Mouse (Mus musculus): ENCODE results near the gene Gm9508. TPM values are rescaled to one million over a fixed set of nuclear protein-coding genes. Genes with fewer than 3 reads are reported as not detected.
A peak's percentile ranks its signal among the peaks of the same experiment; 100 is the strongest.
"Not testable (repeated sequence)": the region's sequence is repeated elsewhere in the genome, so short reads cannot be mapped to it uniquely, and the experiment has no call there.

Gene Gm9508
- polyA plus RNA-seq, 1 experiment from 2014 or later: not detected

DNA sequence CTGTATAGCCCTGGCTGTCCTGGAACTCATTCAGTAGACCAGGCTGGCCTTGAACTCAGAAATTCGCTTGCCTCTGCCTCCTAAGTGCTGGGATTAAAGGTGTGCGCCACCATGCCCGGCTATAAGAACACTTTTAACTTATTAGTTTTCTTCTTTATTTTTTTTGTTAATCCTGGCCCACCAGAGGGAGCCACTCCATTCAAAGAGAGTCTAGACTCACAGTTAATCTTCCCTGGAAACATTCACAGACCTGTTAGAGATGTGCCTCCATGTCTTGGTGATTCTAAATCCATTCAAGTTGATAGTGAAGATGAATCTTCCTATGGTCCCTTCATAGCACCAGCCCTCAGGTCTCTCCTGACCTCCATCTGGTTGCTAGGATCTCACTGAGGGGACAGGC, 12.8 kb upstream of the Gm9508 start:
- Histone ChIP-seq H3K36me3 (no peaks in the 10 kb centered on the region), H3K27ac (no peak overlapping the region), H3K9me3 (peaks cover 12% of the 10 kb centered on the region), H3K4me1 (no peaks in the 10 kb centered on the region), H3K4me3 (no peak overlapping the region), H3K27me3 (no peaks in the 10 kb centered on the region), H3K9ac (no peak overlapping the region), H3K4me2 (no peak overlapping the region)
- ATAC-seq (ENCODE audit: insufficient number of reproducible peaks, insufficient read depth, low FRiP score, low TSS enrichment, low read depth): no peak
- WGBS: 68% methylated on average over 3 of the region's 3 CpGs

DNA sequence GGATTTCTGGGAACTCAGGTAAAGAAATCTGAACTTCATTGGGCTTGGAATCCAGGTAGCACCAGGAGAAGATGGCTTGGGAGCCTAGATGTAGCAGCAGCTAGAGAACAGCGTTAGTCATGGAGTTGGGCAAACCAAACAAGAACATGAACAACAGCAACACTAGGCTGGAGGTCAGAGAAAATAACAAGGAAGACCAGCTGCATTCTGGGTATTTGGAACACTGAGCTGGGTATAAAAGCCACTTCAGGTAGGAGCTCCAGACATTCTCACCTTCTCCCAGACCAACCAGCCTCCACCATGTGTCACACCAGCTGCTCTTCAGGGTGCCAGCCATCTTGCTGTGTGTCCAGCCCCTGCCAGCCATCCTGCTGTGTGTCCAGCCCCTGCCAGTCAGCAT, 9.3 kb upstream of the Gm9508 start, which contains the start of gene Gm10272:
Gene Gm10272, plus strand, starts transcription at position 301 of the 400 bp plus-strand sequence.
- no peak within 1 kb of the TSS for H3K4me2 ChIP-seq
- H3K36me3 ChIP-seq: no peaks in the 10 kb centered on the region
- no peak within 1 kb of the TSS for H3K9ac ChIP-seq
- H3K9me3 ChIP-seq: peaks cover 18% of the 10 kb centered on the region; the same call in 1 of the 2 replicates
- H3K27ac ChIP-seq: no peak within 1 kb of the TSS
- H3K4me3 ChIP-seq: no peak within 1 kb of the TSS
- no peak for ATAC-seq (ENCODE audit: insufficient number of reproducible peaks, insufficient read depth, low FRiP score, low TSS enrichment, low read depth)
- no peaks in the 10 kb centered on the region for H3K4me1 ChIP-seq
- WGBS: 93% methylated on average over 1 of the region's 1 CpGs
- H3K27me3 ChIP-seq: no peaks in the 10 kb centered on the region

- not testable (repeated sequence) for ATAC-seq (ENCODE audit: insufficient number of reproducible peaks, insufficient read depth, low FRiP score, low TSS enrichment, low read depth); H3K36me3 ChIP-seq; H3K9me3 ChIP-seq; H3K27ac ChIP-seq; H3K4me3 ChIP-seq; H3K4me2 ChIP-seq; H3K9ac ChIP-seq
- Histone ChIP-seq H3K27me3 (peaks cover 45% of the 10 kb centered on the region), H3K4me1 (peaks cover 15% of the 10 kb centered on the region)
- 62% methylated on average over 3 of the region's 3 CpGs for WGBS
These were observed 6.7 kb downstream of the Gm9508 start, which contains the start of gene Gm19402 for GRCm38 (mm10) chr10:77690356-77690807. TSS of gene Gm19402 (minus strand) at chr10:77690757.

GRCm38 (mm10) chr10:77687021-77687420, 10.0 kb downstream of the Gm9508 start:
- H3K27me3 ChIP-seq: peaks cover 67% of the 10 kb centered on the region
- no peak for ATAC-seq (ENCODE audit: insufficient number of reproducible peaks, insufficient read depth, low FRiP score, low TSS enrichment, low read depth)
- no peaks in the 10 kb centered on the region for H3K36me3 ChIP-seq
- H3K27ac ChIP-seq: 0 out of 2 replicates have a peak overlapping the region, but pooled peaks have one; percentile 7
- H3K4me2 ChIP-seq: peak overlapping the region; percentile 1; the same call in 1 of the 2 replicates
- no peaks in the 10 kb centered on the region for H3K9me3 ChIP-seq
- H3K9ac ChIP-seq: no peak overlapping the region
- 19% methylated on average over 10 of the region's 10 CpGs for WGBS
- peaks cover 18% of the 10 kb centered on the region for H3K4me1 ChIP-seq
- H3K4me3 ChIP-seq: no peak overlapping the region

- no peak within 1 kb of the TSS for H3K4me3 ChIP-seq
- ATAC-seq (ENCODE audit: insufficient number of reproducible peaks, insufficient read depth, low FRiP score, low TSS enrichment, low read depth): no peak; the same call in 1 of the 2 replicates
- 0 out of 2 replicates have a peak within 1 kb of the TSS, but pooled peaks have one; percentile 7 for H3K27ac ChIP-seq
- no peaks in the 10 kb centered on the region for H3K36me3 ChIP-seq
- 4% methylated on average over 22 of the region's 22 CpGs for WGBS
- peaks cover 18% of the 10 kb centered on the region for H3K4me1 ChIP-seq
- H3K9me3 ChIP-seq: no peaks in the 10 kb centered on the region
- H3K9ac ChIP-seq: no peak within 1 kb of the TSS
- peak within 1 kb of the TSS; percentile 35 for H3K4me2 ChIP-seq
- H3K27me3 ChIP-seq: peaks cover 67% of the 10 kb centered on the region
These were observed 11.0 kb downstream of the Gm9508 start, which contains the start of gene Tspear for GRCm38 (mm10) chr10:77685895-77686664. TSS of gene Tspear (plus strand) at chr10:77686569.

DNA sequence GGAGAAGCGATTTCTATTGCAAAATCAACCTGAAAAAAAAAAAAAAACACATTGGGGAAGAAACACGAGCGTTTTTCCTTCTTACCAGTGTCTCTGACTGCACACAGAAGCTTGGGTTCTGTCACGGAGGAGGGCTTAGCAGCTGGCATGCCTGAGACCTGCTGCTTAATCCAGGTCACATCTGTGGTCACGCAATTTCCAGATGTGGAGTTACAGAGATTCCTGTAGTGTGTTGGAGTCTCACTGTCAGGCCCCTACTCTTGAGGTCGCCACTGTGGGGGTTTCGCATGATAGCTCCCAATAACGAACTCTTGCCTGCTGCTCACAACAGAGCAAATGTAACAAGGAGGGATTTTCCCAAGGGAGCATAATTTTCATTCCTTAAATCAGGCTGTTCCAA, 12.9 kb downstream of the Gm9508 start:
- Histone ChIP-seq H3K9ac (no peak overlapping the region), H3K4me2 (no peak overlapping the region), H3K4me1 (peaks cover 15% of the 10 kb centered on the region), H3K27me3 (peaks cover 65% of the 10 kb centered on the region), H3K4me3 (no peak overlapping the region), H3K9me3 (no peaks in the 10 kb centered on the region), H3K27ac (no peak overlapping the region), H3K36me3 (no peaks in the 10 kb centered on the region)
- no peak for ATAC-seq (ENCODE audit: insufficient number of reproducible peaks, insufficient read depth, low FRiP score, low TSS enrichment, low read depth)
- WGBS: 16% methylated on average over 8 of the region's 8 CpGs

- no peak overlapping the region for H3K4me2 ChIP-seq
- no peaks in the 10 kb centered on the region for H3K36me3 ChIP-seq
- H3K27ac ChIP-seq: no peak overlapping the region
- peaks cover 18% of the 10 kb centered on the region for H3K4me1 ChIP-seq
- H3K9me3 ChIP-seq: no peaks in the 10 kb centered on the region
- H3K9ac ChIP-seq: no peak overlapping the region
- peaks cover 64% of the 10 kb centered on the region for H3K27me3 ChIP-seq
- ATAC-seq (ENCODE audit: insufficient number of reproducible peaks, insufficient read depth, low FRiP score, low TSS enrichment, low read depth): no peak
- WGBS: 71% methylated on average over 7 of the region's 7 CpGs
- H3K4me3 ChIP-seq: no peak overlapping the region
These were observed 14.0 kb downstream of the Gm9508 start for GRCm38 (mm10) chr10:77682994-77683393.

GRCm38 (mm10) chr10:77677562-77677961, 19.5 kb downstream of the Gm9508 start:
- Histone ChIP-seq H3K4me3 (peak overlapping the region; percentile 43), H3K9ac (peak overlapping the region; percentile 66), H3K4me1 (peaks cover 22% of the 10 kb centered on the region), H3K4me2 (peak overlapping the region; percentile 78), H3K27me3 (peaks cover 39% of the 10 kb centered on the region), H3K36me3 (no peaks in the 10 kb centered on the region), H3K27ac (no peak overlapping the region), H3K9me3 (no peaks in the 10 kb centered on the region)
- WGBS: under 1% methylated on average over 35 of the region's 35 CpGs
- ATAC-seq (ENCODE audit: insufficient number of reproducible peaks, insufficient read depth, low FRiP score, low TSS enrichment, low read depth): no peak

DNA sequence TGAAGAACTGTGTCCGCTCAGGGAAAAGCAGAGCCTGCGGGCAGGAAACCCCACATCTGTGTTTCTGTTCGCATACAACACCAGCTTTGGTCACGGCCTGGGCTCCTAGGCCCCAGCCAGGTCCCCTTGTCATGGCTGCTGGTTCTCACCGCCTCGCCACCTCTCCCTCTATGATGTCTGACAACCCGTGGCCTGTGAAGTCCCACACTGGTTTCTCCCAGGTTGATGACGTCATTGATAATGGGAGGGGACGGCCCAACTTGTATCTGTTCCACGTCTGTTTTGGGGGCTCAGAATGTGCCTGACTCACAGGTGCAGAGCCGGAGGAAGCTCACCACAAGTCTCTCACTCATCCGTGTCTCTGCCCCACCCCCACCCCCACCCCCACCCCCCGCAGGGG, 23.3 kb downstream of the Gm9508 start:
- H3K36me3 ChIP-seq: no peaks in the 10 kb centered on the region
- 47% methylated on average over 13 of the region's 13 CpGs for WGBS
- peaks cover 22% of the 10 kb centered on the region for H3K4me1 ChIP-seq
- peaks cover 29% of the 10 kb centered on the region for H3K27me3 ChIP-seq
- H3K9me3 ChIP-seq: no peaks in the 10 kb centered on the region
- H3K4me2 ChIP-seq: no peak overlapping the region
- no peak overlapping the region for H3K9ac ChIP-seq
- no peak for ATAC-seq (ENCODE audit: insufficient number of reproducible peaks, insufficient read depth, low FRiP score, low TSS enrichment, low read depth)
- no peak overlapping the region for H3K4me3 ChIP-seq
- H3K27ac ChIP-seq: no peak overlapping the region

DNA sequence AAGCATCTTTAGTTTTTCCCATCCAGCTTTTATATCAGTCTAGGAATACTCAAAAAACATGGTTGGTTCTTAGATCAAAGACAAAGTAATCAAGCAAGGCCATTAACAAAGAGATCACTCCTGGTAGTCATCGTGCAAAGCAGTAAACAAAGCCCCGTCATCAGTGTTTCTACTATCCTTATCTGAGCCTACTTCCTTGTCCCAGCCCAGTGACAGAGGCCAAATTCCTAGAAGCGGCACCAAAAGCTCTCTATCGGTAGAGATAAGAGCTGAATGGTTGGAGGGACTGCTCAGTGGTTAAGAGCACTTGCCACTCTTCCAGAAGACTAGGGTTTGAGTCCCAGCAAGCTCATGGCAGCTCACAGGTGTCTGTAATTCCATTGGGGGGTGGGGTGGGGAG, 25.5 kb downstream of the Gm9508 start:
- H3K27me3 ChIP-seq: peaks cover 8% of the 10 kb centered on the region; the same call in 1 of the 2 replicates
- no peak overlapping the region for H3K27ac ChIP-seq
- peaks cover 9% of the 10 kb centered on the region for H3K4me1 ChIP-seq
- no peaks in the 10 kb centered on the region for H3K9me3 ChIP-seq
- no peak overlapping the region for H3K4me2 ChIP-seq
- WGBS: 85% methylated on average over 4 of the region's 4 CpGs
- no peaks in the 10 kb centered on the region for H3K36me3 ChIP-seq
- H3K9ac ChIP-seq: no peak overlapping the region
- H3K4me3 ChIP-seq: no peak overlapping the region
- no peak for ATAC-seq (ENCODE audit: insufficient number of reproducible peaks, insufficient read depth, low FRiP score, low TSS enrichment, low read depth)

- peaks cover under 1% of the 10 kb centered on the region; the same call in 1 of the 2 replicates for H3K27me3 ChIP-seq
- no peaks in the 10 kb centered on the region for H3K36me3 ChIP-seq
- H3K4me2 ChIP-seq: no peak overlapping the region
- H3K4me3 ChIP-seq: no peak overlapping the region
- no peaks in the 10 kb centered on the region for H3K9me3 ChIP-seq
- no peak overlapping the region for H3K27ac ChIP-seq
- 57% methylated on average over 4 of the region's 4 CpGs for WGBS
- peaks cover 9% of the 10 kb centered on the region for H3K4me1 ChIP-seq
- no peak for ATAC-seq (ENCODE audit: insufficient number of reproducible peaks, insufficient read depth, low FRiP score, low TSS enrichment, low read depth)
- H3K9ac ChIP-seq: no peak overlapping the region
These were observed 26.3 kb downstream of the Gm9508 start for GRCm38 (mm10) chr10:77670710-77671109.

DNA sequence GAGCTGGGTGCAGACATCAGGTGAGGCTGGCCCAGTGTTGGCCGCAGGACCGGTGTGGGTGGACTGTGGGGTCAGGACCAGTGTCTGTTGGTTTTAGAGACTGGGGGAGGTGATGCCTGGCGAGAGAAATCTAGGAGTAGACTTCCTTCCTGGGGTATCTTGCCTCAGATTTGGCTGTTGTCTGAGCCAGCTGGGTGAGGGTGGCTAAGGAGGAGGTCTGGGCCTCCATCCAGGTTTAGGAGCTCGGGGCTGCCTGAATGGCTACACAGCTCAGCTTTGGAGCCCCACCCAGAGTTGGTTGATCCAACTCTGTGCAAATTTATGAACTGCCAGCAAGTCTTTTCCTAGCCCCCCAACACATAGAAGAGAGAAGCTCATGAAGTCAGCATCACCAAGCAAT, 29.6 kb downstream of the Gm9508 start:
- no peaks in the 10 kb centered on the region for H3K36me3 ChIP-seq
- no peak overlapping the region for H3K9ac ChIP-seq
- H3K4me3 ChIP-seq: no peak overlapping the region
- ATAC-seq (ENCODE audit: insufficient number of reproducible peaks, insufficient read depth, low FRiP score, low TSS enrichment, low read depth): no peak
- H3K4me1 ChIP-seq: peaks cover 3% of the 10 kb centered on the region; the same call in 1 of the 2 replicates
- H3K4me2 ChIP-seq: no peak overlapping the region
- no peak overlapping the region for H3K27ac ChIP-seq
- WGBS: 73% methylated on average over 4 of the region's 4 CpGs
- H3K27me3 ChIP-seq: 0 out of 2 replicates have a peak, but pooled peaks cover 3% of the 10 kb centered on the region
- H3K9me3 ChIP-seq: no peaks in the 10 kb centered on the region
